Mouse (Mus musculus) adipocyte (in vitro differentiated cells): ENCODE measurements around the gene Cd63.

Experiments used
- DNase-seq: peaks from one replicate; pipeline ENCODE4 v3.0.0-alpha.2; 2016; ENCODE audit warnings: low spot score

The Cd63 gene

GRCm38 (mm10) chr10:128929638-128930378, 29.0 kb downstream of the Cd63 start:
- peak; percentile 82 for DNase-seq

- peak; percentile 58 for DNase-seq
Measured at GRCm38 (mm10) chr10:128931441-128931840, 30.7 kb downstream of the Cd63 start.

DNA sequence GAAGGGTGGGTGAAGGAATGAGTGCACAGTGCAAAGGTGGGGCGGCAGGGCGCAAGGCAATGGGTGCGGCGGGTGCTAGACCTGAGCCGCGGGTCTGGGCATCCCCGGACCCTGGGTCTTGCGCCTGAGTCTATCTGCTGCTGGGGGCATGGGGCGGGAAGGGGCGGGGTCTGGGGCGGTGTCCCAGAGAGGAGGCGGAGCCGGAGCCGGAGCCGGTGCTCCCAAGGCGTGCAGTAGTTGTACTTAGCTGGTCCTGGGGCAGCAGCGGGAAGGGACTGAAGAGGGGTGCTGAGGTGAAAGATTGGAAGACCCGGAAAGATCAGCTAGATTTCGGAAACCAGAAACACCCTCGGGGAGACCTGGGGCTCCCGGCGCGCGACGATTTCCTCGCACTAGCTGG, 32.8 kb downstream of the Cd63 start, which contains the start of gene Itga7:
Itga7 (plus strand) TSS at position 245 of the 400 bp plus-strand sequence.
- no peak for DNase-seq

DNA sequence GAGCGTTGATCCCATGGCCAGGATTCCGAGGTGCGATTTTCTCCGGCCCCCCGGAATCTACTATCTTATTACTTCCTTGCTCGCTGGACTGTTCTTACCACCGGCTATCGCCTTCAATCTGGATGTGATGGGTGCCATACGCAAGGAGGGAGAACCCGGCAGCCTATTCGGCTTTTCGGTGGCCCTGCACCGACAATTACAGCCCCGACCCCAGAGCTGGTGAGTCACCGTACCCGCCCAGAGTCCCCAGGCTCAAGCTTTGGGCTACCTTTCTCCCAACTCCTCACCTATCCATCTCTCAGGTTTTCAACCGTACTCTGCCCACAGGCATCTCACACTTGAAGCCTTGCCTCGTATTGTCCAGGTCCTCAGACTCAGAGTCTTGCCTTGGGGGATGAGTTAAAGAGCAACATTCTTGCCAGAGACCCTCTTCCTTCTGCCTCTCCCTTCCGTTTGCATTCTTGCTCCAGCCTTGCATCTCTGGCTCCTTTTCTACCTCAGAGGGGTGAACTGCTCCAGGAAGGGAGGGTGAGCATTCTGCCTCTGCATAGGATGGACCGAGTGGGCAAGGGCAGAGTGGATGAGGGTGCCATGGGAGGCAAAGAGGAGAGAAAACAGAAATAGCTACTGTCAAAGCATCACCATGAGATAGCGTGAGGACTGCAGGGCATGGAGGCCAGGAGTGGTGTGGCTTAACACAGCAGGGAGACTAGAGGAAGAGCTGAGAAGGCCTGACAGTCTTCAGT, 33.4 kb downstream of the Cd63 start:
- DNase-seq = no peak

DNA sequence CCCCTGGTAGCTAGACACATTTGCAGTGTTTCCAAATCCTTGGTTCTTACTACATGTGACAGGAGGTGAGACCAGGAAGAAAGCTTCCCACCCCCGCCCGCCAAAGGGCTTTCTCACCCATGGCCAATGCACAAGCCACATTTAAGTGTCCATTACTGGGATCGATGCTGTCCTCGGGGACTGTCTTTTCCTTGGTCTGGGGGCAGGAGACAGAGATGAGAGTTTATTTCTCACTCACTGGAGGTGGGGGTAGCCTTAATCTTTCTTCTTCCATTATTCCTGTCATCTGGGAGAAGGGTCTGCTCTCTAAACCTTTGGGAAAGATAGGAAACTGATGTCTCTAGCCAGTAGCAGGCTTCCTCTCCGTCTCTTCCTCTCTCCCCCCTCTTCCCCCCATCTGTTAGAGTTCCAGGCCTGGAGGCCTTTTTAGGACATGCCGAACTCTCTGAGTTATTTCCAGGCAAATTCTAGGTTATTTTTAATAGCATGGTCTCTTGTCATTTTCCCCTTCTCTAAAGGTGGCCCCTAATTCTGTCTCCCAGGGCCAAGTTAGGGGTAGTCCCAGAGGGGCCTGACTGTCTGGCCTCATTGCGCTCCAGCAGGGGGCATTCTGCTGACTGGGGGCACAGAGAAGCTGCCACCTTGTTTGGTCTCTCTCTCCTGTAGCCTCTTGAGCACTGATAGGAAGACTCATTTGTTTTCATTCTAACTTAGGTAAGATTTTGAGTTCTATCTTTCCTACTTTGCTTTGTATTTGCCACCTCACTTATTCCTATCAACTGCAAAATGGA, 34.4 kb downstream of the Cd63 start:
- DNase-seq = no peak

GRCm38 (mm10) chr10:128935826-128936440, 35.1 kb downstream of the Cd63 start:
- no peak for DNase-seq

GRCm38 (mm10) chr10:128937756-128938390, 37.1 kb downstream of the Cd63 start:
- no peak for DNase-seq

DNA sequence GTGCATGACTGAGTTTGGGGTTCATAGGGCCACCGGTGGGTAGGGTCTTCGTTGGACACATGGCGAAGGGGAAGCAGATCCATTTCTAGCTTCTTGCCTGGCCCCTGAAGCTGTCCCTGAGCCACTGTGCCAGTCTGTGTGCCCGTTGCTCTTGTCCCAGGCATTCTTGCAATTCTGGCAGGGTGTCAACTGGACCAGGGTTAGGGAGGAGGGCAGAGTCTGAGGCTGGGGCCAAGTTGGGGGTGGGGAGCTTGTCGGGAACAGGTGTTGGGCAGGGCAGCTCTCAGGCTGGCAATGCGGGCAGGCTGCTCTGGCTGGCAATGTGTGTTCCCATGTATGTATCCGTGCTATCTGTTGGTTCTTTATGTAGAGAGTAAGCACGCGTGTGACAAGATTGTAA, 37.7 kb downstream of the Cd63 start:
- peak; percentile 96 for DNase-seq

GRCm38 (mm10) chr10:128938974-128939373, 38.2 kb downstream of the Cd63 start:
- DNase-seq = peak; percentile 89

DNA sequence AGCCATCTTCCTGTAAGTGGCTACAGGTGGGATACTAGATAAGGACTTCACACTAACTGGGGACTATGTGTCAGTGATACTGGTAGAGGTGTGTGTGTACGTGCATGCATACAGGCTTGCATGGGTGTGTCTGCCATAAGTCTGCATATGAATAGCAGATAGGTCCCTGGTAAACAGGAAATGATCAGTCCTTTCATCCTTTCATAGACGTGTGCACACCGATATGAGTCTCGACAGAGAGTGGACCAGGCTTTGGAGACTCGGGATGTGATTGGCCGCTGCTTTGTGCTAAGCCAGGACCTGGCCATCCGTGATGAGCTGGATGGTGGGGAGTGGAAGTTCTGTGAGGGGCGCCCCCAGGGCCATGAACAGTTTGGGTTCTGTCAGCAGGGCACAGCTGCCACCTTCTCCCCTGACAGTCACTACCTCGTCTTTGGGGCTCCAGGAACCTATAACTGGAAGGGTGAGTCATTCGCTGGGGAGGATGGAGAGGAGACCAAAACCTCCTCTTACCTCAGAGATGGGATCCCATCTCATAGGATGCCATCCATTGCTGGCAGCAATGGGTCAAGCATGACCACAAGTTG, 39.8 kb downstream of the Cd63 start:
- no peak for DNase-seq

DNA sequence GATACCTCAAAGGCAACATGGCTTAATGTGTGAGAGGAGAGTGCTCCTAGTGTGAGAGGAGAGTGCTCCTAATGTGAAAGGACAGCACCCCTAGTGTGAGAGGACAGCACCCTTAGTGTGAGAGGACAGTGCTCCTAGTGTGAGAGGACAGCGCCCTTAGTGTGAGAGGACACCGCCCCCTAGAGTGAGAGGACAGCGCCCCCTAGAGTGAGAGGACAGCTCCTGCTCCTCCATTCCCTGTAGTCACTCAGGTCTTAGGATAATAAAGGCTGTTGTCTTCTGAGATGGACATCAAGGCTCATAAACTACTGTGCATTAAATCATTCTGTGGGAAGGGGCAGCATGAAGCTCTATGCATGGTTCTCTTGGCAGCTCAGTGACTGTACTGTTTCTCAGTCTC, 44.9 kb downstream of the Cd63 start:
- peak; percentile 74 for DNase-seq

GRCm38 (mm10) chr10:128947496-128947895, 46.7 kb downstream of the Cd63 start:
- DNase-seq = no peak

DNA sequence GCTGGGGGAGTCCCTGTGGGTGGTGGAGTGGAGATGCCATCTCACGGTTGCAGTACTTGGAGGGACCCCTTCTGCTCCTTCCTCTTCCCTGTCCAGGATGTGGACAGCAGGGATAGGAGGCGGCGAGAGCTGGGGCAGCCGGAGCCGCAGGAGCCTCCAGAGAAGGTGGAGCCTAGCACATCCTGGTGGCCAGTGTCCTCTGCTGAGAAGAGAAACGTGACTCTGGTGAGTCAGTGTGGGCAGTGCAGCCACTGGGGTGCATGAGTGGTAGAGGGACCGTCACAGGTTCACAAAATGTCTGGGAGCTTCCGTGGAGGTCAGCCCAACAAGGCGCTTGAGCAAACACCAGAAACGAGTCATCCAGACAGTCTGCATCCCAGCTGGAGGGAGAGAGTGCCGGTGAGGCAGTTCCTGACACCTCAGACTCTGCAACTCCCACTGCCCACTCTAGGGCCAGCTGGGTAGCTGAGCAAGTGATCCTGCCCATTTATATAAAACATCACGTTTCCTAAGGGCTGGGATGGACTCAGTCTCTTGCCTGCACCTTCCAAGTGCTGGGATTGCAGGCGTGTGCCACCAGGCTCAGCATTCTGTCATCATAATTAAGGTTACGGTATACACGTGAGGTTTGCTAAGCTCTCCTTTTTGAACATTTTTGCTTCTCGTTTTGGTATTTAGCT, 49.6 kb downstream of the Cd63 start:
- no peak for DNase-seq

DNA sequence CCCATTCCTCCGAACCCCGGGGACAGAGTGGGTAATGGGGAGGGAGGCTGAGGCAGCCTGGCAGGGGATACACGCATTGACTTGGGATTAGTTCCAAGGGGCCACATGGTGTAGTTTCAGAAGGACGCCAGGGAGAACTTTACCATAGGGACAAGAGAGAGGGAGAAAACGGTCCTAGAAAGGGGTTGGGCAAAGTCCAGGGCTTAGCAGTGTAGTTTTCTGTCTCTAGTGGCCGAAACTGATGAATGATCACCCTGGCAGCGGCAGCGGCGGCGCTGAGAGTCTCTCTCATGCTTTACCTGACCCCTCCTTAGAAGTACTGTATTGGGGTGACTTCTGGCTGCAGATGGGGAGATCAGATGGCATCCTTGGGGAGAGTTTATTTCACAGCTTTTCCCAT, 57.6 kb downstream of the Cd63 start:
- no peak for DNase-seq

- no peak for DNase-seq
Measured at GRCm38 (mm10) chr10:128960142-128960541, 59.4 kb downstream of the Cd63 start.

- DNase-seq = peak; percentile 83
Measured at GRCm38 (mm10) chr10:128960590-128961584, 60.1 kb downstream of the Cd63 start, which contains the start of gene Mettl7b. Mettl7b (minus strand) TSS chr10:128960988.
